Mouse (Mus musculus) lung, postnatal 25 days (tissue): ENCODE data around the gene Sh3pxd2b.

Source experiments
- DNase-seq: peaks from one replicate; pipeline ENCODE4 v3.0.0; 2022; ENCODE audit warnings: low spot score

Gene Sh3pxd2b

GRCm38 (mm10) chr11:32340476-32341473 is 6.8 kb upstream of the Sh3pxd2b start:
- DNase-seq, result no peak

GRCm38 (mm10) chr11:32342770-32343191 is 4.8 kb upstream of the Sh3pxd2b start:
- no peak for DNase-seq

GRCm38 (mm10) chr11:32343350-32343749 is 4.3 kb upstream of the Sh3pxd2b start:
- no peak for DNase-seq

GRCm38 (mm10) chr11:32345504-32346297 is 1.9 kb upstream of the Sh3pxd2b start:
- no peak for DNase-seq

GRCm38 (mm10) chr11:32347264-32347606 is 385 bp upstream of the Sh3pxd2b start:
- DNase-seq, result no peak

- no peak for DNase-seq
These were observed 1.0 kb downstream of the Sh3pxd2b start for GRCm38 (mm10) chr11:32348433-32349283.

GRCm38 (mm10) chr11:32349284-32349953 is 1.8 kb downstream of the Sh3pxd2b start:
- peak; percentile 35 for DNase-seq

- no peak for DNase-seq
These were observed 5.3 kb downstream of the Sh3pxd2b start for GRCm38 (mm10) chr11:32352946-32353345.

- DNase-seq, result no peak
These were observed 7.8 kb downstream of the Sh3pxd2b start for GRCm38 (mm10) chr11:32355377-32355776.

- peak; percentile 67 for DNase-seq
These were observed 10.1 kb downstream of the Sh3pxd2b start for GRCm38 (mm10) chr11:32357686-32358085.

GRCm38 (mm10) chr11:32358399-32358798 is 10.8 kb downstream of the Sh3pxd2b start:
- DNase-seq, result peak; percentile 53

- no peak for DNase-seq
These were observed 11.9 kb downstream of the Sh3pxd2b start for GRCm38 (mm10) chr11:32359566-32359965.

- no peak for DNase-seq
These were observed 14.2 kb downstream of the Sh3pxd2b start for GRCm38 (mm10) chr11:32361774-32362173.

GRCm38 (mm10) chr11:32363188-32363587 is 15.6 kb downstream of the Sh3pxd2b start:
- DNase-seq, result no peak

- DNase-seq, result no peak
These were observed 16.1 kb downstream of the Sh3pxd2b start for GRCm38 (mm10) chr11:32363610-32364220.

- DNase-seq, result peak; percentile 59
These were observed 16.8 kb downstream of the Sh3pxd2b start for GRCm38 (mm10) chr11:32364375-32364774.

- no peak for DNase-seq
These were observed 17.9 kb downstream of the Sh3pxd2b start for GRCm38 (mm10) chr11:32365498-32365897.

GRCm38 (mm10) chr11:32367056-32367455 is 19.4 kb downstream of the Sh3pxd2b start:
- DNase-seq, result no peak

- no peak for DNase-seq
These were observed 21.4 kb downstream of the Sh3pxd2b start for GRCm38 (mm10) chr11:32368986-32369385.

GRCm38 (mm10) chr11:32370881-32371280 is 23.3 kb downstream of the Sh3pxd2b start:
- DNase-seq, result no peak
